Mouse (Mus musculus): Measurements from ENCODE around the gene Smim27. TPM values are rescaled to one million over a fixed set of nuclear protein-coding genes. Genes with fewer than 3 reads are reported as not detected.
A peak's percentile ranks its signal among the peaks of the same experiment; 100 is the strongest.
"Not testable (repeated sequence)": the region's sequence is repeated elsewhere in the genome, so short reads cannot be mapped to it uniquely, and the experiment has no call there.

The Smim27 gene
- total RNA-seq, 2 experiments from 2014 or later = 8.3 to 15.8 TPM

DNA sequence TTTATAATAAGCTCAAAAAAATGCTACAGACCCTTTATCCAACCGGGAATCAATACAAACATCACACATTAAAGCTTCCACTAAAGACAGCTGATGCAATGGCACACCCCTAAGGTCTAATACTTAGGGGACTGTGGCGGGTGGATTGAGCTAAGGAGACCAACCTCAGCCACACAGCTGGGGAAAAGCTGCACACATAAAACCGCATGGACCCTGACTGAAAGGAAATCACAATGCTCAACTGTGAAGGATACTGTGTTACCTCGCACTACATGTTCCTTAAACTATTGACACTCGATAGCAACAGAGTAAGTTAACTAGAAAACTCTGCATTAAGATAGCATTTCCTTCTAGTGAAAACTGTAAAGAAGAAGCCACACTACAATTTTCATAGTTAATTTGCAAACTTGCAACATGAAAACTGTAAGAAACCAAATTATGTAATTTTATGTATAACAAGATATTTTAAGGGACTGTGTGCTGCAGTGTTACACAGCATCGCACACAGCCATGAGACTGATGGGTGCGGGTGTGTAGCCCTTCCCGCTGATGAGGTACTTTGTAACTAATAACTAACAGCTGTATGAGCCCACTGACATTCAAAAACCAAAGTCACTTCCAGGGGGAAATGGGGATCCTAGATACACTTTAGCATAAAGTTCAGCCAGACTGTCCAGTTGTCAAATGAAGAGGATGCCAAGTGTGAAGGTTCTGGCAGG is 14.8 kb upstream of the Smim27 start:
- ATAC-seq (ENCODE audit: poor library complexity, severe bottlenecking) = no peak

DNA sequence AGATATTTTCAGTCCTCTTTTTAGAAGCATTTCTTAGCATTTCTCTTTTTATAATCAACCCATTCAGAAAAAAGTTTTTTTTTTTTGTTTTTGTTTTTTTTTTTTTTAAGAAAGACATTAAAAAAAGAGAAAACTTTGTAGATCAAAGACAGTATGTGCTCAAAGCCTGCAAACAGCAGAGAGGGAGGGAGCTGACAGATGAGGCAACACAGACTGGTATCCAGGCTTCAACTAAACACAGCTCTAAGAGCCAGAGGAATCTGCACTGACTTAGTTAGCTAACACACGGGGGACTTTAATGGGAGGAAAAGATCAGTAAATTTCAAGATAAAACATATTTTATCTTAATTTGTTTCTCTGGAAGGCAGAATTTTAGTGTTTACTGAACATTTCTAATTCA is 5.1 kb upstream of the Smim27 start:
- ATAC-seq (ENCODE audit: poor library complexity, severe bottlenecking) = no peak

DNA sequence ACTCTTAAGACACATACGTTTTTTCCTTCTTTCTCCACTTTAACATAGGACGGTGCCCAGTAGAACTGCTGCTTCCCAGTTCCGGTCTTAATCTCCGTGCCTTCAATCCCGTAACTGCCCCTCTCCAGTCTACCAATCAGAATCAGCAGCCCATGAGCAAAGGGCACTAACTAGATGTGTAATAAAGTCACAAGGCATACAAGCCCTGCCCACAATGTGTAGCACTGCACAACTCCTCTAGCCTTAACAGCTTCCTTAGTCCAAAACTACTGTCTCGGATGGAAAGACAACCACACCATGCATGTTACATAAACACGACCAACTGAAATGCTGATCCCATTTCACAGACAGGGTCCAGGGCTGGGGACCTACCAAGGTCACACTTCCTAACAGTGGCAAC is 1.7 kb upstream of the Smim27 start:
- no peak for ATAC-seq (ENCODE audit: poor library complexity, severe bottlenecking)

DNA sequence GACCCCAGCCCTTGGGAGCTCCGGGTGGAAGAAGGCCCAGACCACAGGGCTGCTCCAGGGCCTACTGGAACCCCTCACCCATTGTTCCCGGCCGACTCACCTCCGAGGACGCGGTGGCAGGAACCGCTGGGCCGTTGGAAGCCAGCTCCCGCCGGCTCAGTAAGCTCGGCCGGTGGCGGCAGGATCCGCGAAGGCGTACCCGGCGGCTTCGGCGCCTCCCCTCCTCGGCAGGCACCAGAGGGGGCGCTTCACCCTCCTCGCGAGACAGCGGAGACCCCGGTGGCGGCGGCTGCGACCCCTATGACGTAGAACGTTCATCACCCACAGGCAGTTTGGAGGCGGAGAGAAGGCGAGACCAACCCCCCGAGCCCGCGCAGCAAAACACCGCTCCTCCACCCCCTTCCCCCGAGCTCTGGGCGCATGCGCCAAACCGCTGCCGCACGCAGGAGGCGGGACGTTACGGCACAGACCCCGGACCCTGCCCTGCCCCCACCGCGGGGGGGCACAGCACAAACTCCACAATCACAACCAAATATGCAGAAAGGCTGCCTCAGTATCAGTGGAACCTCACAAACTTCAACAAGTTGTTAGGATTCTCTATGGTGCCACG is 1.1 kb upstream of the Smim27 start:
- peak; percentile 62 for ATAC-seq (ENCODE audit: poor library complexity, severe bottlenecking)

DNA sequence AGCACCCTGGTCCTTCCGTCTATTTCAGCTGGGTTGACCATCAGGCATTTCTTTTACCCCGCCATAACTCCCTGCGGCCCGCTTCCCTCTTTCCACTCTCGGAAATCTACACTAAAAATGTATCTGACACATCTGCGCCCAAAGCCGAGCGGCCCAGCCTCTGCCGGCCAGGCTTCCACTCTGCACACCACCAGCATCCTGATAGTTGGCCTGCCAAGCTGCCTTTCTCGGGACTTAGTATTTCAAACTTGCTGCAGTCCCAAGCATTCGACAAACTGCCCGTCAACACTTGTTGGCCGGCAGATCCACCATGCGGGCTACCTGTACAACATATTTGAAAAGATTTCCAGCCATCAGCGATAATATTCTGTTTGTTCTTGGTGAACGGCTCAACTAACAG is 544 bp upstream of the Smim27 start:
- ATAC-seq (ENCODE audit: poor library complexity, severe bottlenecking) = peak; percentile 9

DNA sequence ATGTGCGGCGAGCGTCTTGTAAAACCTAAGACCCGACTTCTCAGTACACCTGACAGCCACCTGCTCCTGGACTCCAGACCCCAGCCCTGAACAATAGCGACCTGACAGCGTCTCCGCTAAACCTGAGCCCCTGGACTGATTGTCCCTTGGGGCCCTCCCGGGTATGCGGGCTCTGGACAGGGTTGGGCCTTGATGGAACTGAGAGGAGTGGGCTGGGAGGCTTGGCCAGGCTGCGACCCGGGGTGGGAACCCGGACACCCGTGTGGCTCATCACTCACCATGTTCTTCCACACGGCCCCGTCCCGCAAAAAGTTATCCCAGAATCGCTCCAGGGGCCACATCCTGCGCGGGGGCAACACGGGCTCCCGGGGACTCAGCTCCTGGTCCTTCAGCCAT is 9.5 kb downstream of the Smim27 start:
- ATAC-seq (ENCODE audit: poor library complexity, severe bottlenecking) = peak; percentile 41

DNA sequence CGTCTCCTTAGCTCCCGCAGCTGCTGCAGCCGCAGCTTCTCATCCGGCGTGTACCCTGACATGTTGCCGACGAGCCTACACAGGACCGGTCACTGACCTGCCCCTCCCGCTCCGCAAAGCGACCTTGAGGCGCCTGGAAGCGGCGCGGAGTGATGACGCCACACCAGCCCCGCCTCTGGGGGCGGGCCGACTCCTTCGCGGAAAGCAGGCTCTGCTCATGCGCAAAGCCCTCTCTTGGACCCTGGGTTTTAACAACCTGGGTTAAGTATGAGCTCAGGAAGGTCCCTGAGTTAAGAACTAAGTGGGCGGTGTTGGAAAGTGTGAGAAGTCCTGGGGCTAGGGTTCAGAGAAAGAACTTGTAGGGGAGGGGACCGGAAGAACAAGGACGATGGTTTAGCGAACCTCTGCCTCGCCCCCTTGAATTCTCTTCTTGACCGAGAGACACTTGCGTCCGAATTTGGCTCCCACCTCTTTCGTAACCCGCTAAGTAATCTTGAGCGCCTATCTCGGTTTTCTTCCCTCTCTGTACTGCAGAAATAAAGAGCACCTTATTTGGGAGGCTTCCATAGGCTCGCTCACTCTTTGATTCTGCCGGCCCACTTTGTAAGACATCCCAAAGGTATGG is 10.0 kb downstream of the Smim27 start, which contains the start of gene Ndufb6:
Ndufb6 (minus strand) TSS at position 146 of the 625 bp plus-strand sequence.
- ATAC-seq (ENCODE audit: poor library complexity, severe bottlenecking) = peak; percentile 99

DNA sequence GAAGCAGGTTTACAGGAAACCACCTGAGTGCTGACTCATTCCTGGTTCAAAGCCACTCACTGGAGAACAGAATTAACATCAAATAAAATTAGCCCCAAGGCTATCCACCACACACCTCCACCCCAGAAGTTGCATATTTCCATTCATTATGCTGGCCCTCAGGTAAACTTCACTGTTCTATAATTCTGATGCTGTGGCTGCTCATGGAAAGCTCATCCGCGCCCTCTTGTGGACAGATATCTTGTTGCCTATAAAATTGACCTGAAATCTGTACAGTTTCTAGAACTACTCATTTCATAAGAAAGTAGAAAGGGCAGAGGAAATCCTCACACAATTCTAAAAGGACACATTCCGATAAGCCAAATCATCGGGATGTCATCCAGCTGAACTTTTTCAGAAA is 16.2 kb downstream of the Smim27 start:
- ATAC-seq (ENCODE audit: poor library complexity, severe bottlenecking) = peak; percentile 75

DNA sequence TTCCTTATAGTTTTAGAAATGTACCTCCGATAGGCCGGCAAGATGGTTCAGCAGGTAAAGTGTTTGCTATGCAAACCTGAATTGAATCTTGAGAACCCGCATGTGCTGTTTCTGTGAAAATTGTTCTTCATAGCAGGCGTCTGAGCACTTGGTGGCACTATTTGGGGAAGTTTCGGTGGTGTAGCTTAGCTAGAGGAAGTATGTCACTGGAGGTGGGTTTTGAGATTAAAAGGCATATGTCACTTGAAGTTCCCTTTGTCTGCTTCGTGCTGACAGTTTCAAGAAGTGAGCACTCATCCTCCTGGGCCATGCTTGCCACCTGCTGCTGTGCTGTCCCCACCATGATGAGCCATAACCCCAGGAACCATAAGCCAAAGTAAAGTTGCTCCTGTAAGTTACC is 18.0 kb downstream of the Smim27 start:
- ATAC-seq (ENCODE audit: poor library complexity, severe bottlenecking) = peak; percentile 98

DNA sequence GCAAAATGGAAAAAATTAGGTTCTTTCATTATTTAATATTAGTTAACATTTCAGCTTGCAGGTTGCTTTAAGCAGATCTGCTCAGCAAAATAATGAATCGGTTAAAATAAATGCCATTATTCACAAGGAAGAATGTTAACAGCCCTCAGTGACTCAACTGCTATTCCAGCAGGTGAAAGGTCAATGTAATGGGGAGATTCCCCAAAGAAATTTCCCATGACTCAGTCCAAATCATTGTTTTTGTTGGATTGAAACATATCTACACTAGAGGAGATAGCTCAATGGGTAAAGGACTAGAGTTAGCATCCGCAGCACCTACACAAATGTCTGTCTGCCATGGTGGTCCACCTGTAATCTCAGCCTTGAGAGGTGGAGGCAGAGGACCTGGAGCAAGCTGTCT is 19.7 kb downstream of the Smim27 start:
- ATAC-seq (ENCODE audit: poor library complexity, severe bottlenecking) = no peak

DNA sequence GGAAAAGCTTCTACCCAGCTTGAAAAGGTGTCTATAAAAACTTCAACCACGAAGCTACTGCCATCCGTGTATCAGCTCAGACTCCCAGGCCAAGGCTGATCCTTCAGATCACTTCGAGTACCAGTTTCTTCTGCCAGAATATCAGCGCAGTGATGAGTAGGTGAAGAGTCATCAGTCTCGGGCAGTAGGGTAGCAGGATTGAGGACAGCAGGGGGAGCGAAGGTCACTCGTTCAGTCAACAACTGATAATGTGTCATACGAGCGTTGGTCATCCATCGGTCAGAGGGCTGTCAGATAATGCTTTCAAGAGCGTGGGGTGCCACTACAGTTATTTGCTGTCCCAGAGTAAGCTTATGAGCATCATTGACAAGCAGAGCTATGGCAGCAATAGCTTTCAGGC is 22.1 kb downstream of the Smim27 start:
- not testable (repeated sequence) for ATAC-seq (ENCODE audit: poor library complexity, severe bottlenecking)

DNA sequence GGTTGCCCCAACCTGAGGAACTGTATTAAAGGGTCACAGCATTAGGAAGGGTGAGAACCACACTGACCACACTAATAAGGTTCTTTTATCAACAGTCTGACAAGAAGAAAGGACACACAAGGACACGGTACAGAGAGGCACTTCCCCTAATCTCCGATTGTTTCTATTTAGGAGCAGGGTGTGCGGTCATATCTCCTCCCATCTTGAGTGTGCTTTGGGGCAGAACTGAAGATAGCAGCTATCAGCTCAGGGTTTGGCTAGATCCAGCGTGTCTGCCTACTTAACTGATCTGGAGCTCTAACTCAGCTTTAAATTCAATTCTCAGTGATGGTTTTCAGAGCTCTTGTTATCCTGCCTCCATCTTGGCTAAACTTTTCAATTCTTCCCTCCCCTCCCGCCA is 29.8 kb downstream of the Smim27 start:
- ATAC-seq (ENCODE audit: poor library complexity, severe bottlenecking) = peak; percentile 22; the same call in 1 of the 2 replicates

DNA sequence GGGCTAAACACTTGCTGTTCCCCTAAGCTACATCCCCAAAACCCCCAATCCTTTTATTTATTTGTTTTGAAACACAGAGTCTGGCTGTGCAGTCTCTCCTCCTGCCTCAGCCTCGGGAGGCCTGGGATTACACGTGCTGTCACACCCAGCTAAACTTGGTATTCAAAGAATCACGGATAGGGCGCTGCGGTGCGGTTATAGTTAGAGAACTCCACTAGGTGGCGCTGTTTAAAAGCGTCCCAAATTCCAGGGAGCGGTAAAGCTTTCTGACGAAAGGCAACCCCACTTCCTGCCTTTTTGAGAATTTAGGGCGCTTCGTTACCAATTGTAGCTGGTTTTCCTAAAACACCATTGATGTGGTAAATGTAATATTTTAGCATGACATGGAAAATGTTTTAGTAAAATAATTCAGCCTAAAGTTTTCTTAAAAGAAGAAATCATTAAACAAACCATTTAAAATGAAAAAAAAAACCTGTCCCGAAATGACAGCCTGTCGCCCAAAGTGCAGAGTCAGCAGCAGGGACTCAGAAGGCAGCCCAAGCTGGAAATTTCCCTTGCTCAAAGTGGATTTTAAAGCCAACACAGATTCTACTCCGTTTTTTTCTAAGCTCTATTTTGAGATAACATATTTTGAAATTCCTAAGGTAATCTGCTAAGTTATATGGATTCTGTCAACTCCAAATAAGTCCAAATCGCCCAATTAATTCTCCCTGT is 31.9 kb downstream of the Smim27 start:
- ATAC-seq (ENCODE audit: poor library complexity, severe bottlenecking) = peak; percentile 81

DNA sequence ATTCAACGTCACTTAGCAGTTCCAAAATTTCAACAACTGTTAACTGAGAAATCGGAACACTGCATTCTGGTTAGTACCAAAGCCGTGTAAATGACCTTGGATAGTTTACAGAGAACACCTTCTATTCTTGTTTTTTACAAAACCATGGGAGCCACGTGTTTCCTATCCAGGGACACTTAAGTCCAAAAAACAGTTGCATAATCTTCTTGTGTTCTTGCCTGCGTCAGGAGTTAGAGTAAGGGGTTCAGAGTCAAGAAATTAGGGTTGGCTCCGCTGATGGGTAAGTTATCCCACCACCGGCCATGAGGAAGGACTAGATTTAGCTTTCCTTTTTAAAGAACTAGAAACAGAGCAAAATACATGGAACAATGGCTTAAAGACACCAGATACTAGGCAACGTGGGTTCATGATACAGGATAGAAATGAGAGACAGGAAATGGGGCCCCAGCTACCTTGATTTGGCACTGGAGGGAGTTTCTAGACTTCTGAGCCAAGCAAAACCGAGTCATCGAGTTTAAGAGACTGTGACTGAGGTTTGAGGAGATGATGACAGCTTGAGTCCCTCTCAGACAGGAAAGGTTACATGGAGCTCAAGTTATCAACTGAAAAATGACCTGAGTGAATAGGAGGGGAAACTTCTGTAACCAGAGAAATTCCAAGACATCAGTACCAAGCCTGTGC is 33.2 kb downstream of the Smim27 start:
- ATAC-seq (ENCODE audit: poor library complexity, severe bottlenecking) = no peak

DNA sequence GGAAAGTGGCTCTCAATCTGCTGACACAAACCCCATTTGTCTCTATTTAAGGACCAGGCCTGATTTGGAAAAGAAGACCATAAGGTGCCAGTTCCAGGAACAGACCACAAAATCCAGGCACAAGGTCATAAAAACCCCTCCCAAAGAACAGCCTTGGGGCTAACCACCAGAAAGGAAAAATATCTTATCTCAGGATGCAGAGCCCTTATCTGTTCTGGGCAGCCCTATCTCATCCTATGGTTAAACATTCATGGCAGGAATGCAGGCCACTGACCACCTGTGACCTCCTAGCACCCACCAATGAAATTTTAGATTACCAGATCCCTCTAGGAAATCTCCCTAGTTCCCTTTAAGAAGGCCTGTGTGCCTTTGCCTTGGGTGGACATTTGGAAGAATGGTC is 40.3 kb downstream of the Smim27 start:
- no peak for ATAC-seq (ENCODE audit: poor library complexity, severe bottlenecking)

DNA sequence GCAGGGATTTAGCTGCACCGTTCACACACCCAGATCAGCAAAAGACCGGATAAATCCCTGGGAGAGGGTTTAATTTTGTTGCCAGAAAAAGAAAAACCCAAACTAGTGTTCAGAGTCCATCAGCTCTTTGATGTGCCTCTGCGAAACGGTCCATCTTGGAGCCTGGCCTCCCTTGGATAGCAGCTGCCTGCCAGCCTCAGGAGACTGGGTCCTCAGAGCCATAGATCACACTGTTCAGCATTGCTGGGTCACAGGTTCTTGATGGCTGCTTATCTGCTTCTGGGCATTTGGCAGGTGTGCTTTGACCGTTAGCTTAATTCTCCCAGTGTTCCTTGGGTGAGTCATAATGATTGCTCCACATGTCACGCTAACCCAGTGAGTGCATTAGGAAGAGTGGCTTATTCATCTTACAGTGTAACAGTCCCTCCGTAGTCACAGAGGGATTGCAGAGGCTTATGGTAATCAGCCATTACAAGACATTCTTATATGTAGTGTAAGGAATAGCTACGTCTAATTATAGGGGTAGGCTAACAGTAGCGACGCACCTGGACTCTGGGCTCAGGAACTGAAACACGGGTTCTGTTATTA is 41.5 kb downstream of the Smim27 start:
- no peak for ATAC-seq (ENCODE audit: poor library complexity, severe bottlenecking)

DNA sequence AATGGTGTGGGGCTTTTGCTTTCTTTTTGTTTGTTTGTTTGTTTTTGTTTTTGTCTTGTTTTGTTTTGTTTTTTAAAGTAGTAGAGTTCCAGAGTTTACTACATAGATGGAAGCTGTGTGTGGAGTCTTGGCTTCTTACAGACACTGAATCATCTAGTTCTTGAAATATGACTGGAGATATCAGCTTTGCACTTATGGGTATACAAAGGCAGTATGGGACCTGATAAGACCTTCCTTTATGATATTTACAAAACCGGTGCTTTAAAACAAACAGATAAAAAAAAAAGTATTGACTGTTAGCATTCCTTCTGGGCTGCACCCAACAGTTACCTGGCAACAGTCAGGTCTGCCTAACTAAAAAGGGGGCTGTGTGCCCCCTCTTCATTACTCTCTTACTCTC is 42.8 kb downstream of the Smim27 start:
- no peak for ATAC-seq (ENCODE audit: poor library complexity, severe bottlenecking)

DNA sequence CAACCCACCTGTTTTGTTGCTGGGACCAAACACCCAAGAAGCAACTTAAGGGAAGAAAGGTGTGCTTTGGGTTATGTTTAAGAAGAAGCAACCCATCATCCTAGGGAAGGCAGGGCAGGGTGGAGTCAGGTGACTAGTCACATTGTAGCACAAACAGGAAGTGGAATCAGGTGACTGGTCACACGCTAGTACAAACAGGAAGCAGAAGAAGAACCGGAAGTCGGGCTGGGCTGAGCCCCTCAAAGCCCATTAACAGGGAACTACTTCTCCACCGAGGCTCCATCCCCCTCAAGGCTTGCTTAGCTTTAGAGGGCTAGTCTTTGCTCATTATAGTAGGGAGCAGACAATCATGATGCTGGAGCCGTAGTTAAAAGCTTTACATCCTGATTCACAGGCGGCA is 43.6 kb downstream of the Smim27 start:
- peak; percentile 97 for ATAC-seq (ENCODE audit: poor library complexity, severe bottlenecking)

DNA sequence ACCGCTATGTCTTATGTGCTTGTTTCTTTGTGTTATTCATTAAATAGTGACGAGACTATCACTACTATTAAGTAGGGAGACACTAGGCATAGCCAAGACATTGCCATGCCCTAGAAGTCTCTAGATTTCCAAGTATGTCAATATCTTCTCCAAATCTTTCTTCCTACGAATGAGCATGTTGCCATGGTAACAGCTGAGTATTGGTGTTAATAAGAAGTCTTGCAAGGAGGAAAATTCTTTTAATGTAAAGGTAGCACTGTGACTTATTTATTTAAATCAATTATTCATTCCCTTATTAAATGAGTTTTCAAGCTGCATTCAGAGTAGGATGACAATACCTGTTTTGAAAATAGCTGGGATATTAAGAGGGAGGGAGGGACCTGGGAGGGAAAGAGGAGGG is 48.0 kb downstream of the Smim27 start:
- ATAC-seq (ENCODE audit: poor library complexity, severe bottlenecking) = no peak

Measured in megakaryocyte, adult 5-6 weeks (primary cell).